ENCODE assay signal across 36 mouse cellular contexts in the genomic region with DNA sequence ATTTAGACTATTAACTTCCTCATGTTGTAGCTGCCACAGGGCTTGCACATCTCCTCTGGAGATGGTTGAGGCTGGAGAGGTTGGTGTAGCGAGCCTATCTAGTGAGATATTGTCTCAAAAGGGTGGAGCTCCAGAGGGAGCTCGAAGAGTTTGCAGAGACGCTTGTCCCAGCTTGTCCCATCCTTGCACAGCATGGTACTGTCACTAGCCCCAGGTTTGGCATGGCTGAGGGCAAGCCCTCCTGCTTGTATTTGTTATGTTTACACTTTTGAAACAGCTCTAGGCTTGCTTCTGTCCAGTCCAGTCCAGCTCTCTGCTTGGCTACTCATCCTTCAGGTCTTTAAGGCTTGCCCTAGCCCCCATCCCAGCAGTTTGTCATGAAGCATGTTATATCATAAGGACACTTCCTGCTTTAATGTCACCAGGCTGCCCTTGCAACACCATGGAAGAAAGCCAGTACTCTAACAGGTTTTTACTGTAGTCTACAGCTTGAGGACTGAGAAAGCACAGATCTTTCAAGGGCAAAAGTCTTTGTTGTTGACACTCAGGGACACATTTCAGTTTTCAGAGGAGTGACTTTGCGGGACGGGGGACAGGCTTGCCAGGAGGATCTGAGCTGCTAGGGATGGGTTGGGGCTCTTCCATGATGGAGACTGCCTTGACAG. TPM values are rescaled to one million over a fixed set of nuclear protein-coding genes. Genes with fewer than 3 reads are reported as not detected.
DNase-seq lines count a peak whose midpoint lies in the region; ATAC-seq lines count a peak whose summit lies in the region.
"Had no signal": no experiment of that assay in that cellular context is flagged by ENCODE, and none has a peak within 500 bp of the region (broad histone marks: within the 10 kb centered on the region; RNA-seq: fewer than 3 reads in every experiment).

No protein-coding gene starts in this region.

- whole genome bisulfite sequencing in stomach, embryonic 16.5 days = 78% methylated on average over 5 of the region's 5 CpGs
- 86% methylated on average over 5 of the region's 5 CpGs for WGBS in hindbrain, embryonic 14.5 days

- no peak for ATAC-seq in stomach, embryonic 16.5 days (ENCODE audit: insufficient read depth, low FRiP score)
- no peak for ATAC-seq in hindbrain, embryonic 14.5 days (ENCODE audit: low FRiP score)
- ATAC-seq: forebrain, embryonic 14.5 days; intestine, postnatal 0 days; Patski had no signal

- no peak overlapping the region for H3K4me3 ChIP-seq in stomach, embryonic 16.5 days (replicated peaks; ENCODE audit: low read length)
- H3K4me3 ChIP-seq in hindbrain, embryonic 14.5 days (replicated peaks; ENCODE audit: low read length) = no peak overlapping the region
- H3K4me3 ChIP-seq: heart, adult 2 months; heart, embryonic 12.5 days; hindbrain, embryonic 13.5 days; limb, embryonic 10.5 days; limb, embryonic 15.5 days; liver, embryonic 13.5 days; megakaryocyte, embryonic 14.5 days; midbrain, embryonic 12.5 days; neural tube, embryonic 13.5 days; stomach, embryonic 15.5 days had no signal

- DNase-seq in adrenal gland, adult 2 months = peak; percentile 51
- DNase-seq in adrenal gland, postnatal 25 days = no peak
- peak; percentile 35 for DNase-seq in 416B (ENCODE audit: low read depth)
- peak; percentile 49 for DNase-seq in fat pad, adult 2 months (ENCODE audit: extremely low read depth, low read depth, low spot score)
- no peak for DNase-seq in hindbrain, embryonic 14.5 days (ENCODE audit: low spot score)
- no peak for DNase-seq in spleen, postnatal 10 days (ENCODE audit: low spot score in 2 of 2)
- DNase-seq: cerebellum, adult 2 months; cerebellum, postnatal 25 days; gastrocnemius, postnatal 14 days; heart, adult 2 months; heart, postnatal 4 days; kidney, postnatal 14 days; layer of hippocampus, adult 9-11 months; liver, embryonic 13.5 days; lung, adult 18-20 months; lung, postnatal 10 days; thymus, adult 18-20 months; thymus, postnatal 25 days had no signal

- no peak overlapping the region for H3K9ac ChIP-seq in stomach, embryonic 16.5 days (ENCODE audit: low read length)
- H3K9ac ChIP-seq in hindbrain, embryonic 14.5 days = no peak overlapping the region
- H3K9ac ChIP-seq: heart, embryonic 12.5 days; hindbrain, embryonic 13.5 days; limb, embryonic 15.5 days; liver, embryonic 13.5 days; midbrain, embryonic 12.5 days; neural tube, embryonic 13.5 days; stomach, embryonic 15.5 days had no signal

- H3K27me3 ChIP-seq in stomach, embryonic 16.5 days (ENCODE audit: control insufficient read depth, insufficient read depth, low read length) = no peaks in the 10 kb centered on the region
- no peaks in the 10 kb centered on the region for H3K27me3 ChIP-seq in hindbrain, embryonic 14.5 days (ENCODE audit: control insufficient read depth, insufficient read depth, low read length)
- H3K27me3 ChIP-seq: heart, embryonic 12.5 days; hindbrain, embryonic 13.5 days; limb, embryonic 15.5 days; liver, embryonic 13.5 days; megakaryocyte, embryonic 14.5 days; neural tube, embryonic 13.5 days; Patski; stomach, embryonic 15.5 days had no signal

- peaks cover 2% of the 10 kb centered on the region; the same call in 1 of the 2 replicates for H3K36me3 ChIP-seq in stomach, embryonic 16.5 days (ENCODE audit: control insufficient read depth, insufficient read depth, low read length)
- H3K36me3 ChIP-seq in hindbrain, embryonic 14.5 days (replicated peaks; ENCODE audit: control insufficient read depth, insufficient read depth) = no peaks in the 10 kb centered on the region
- H3K36me3 ChIP-seq: liver, embryonic 13.5 days; stomach, embryonic 15.5 days had no signal

- H3K9me3 ChIP-seq in stomach, embryonic 16.5 days (replicated peaks; ENCODE audit: control insufficient read depth, low read length) = no peaks in the 10 kb centered on the region
- no peaks in the 10 kb centered on the region for H3K9me3 ChIP-seq in hindbrain, embryonic 14.5 days (ENCODE audit: control insufficient read depth, low read length)
- H3K9me3 ChIP-seq: G1E; heart, embryonic 12.5 days; hindbrain, embryonic 13.5 days; limb, embryonic 10.5 days; limb, embryonic 15.5 days; liver, embryonic 13.5 days; megakaryocyte, embryonic 14.5 days; midbrain, embryonic 12.5 days; neural tube, embryonic 13.5 days; stomach, embryonic 15.5 days had no signal

- no peak overlapping the region for H3K4me2 ChIP-seq in stomach, embryonic 16.5 days (ENCODE audit: low read depth, low read length)
- H3K4me2 ChIP-seq in hindbrain, embryonic 14.5 days (replicated peaks) = no peak overlapping the region
- H3K4me2 ChIP-seq: heart, embryonic 12.5 days; hindbrain, embryonic 13.5 days; limb, embryonic 15.5 days; liver, embryonic 13.5 days; midbrain, embryonic 12.5 days; neural tube, embryonic 13.5 days; stomach, embryonic 15.5 days had no signal

- H3K4me1 ChIP-seq in stomach, embryonic 16.5 days (ENCODE audit: control insufficient read depth, insufficient read depth, low read length) = peaks cover 5% of the 10 kb centered on the region; the same call in 1 of the 2 replicates
- peaks cover 4% of the 10 kb centered on the region for H3K4me1 ChIP-seq in hindbrain, embryonic 14.5 days (replicated peaks; ENCODE audit: control insufficient read depth, insufficient read depth, low read length)

- H3K27ac ChIP-seq in stomach, embryonic 16.5 days (ENCODE audit: low read length) = peak overlapping the region; percentile 42; the same call in 1 of the 2 replicates
- no peak overlapping the region for H3K27ac ChIP-seq in hindbrain, embryonic 14.5 days
- H3K27ac ChIP-seq: heart, adult 2 months; hindbrain, embryonic 13.5 days; limb, embryonic 10.5 days; limb, embryonic 15.5 days; liver, embryonic 13.5 days; midbrain, embryonic 12.5 days; neural tube, embryonic 13.5 days; stomach, embryonic 15.5 days had no signal

RNA-seq across cellular contexts. Expression of a gene that starts 2.1 kb away (rescaled TPM):
- 10 to 100 TPM; 27.4 to 38.2 TPM for total RNA-seq in adrenal gland, adult 2 months (2021)
- 19.0 and 22.6 TPM in 2 replicates for polyA plus RNA-seq in adrenal gland, adult 2 months (2012; rRNA removed)
- 35.9 and 39.5 TPM in 2 replicates for total RNA-seq in adrenal gland, postnatal 25 days (2021)
- polyA plus RNA-seq in stomach, embryonic 16.5 days (2015; fragmentation: Nextera tagmentation; extraction: Ambion mirVana) = 20.2 and 22.8 TPM in 2 replicates
- 26.0 and 30.6 TPM in 2 replicates for polyA plus RNA-seq in hindbrain, embryonic 14.5 days (2014; fragmentation: Nextera tagmentation; extraction: Ambion mirVana)

RNA-seq across cellular contexts. Expression of a gene that starts 19.0 kb away (rescaled TPM):
- 100 to 1,000 TPM; 395 to 540 TPM for total RNA-seq in adrenal gland, adult 2 months (2021)
- polyA plus RNA-seq in adrenal gland, adult 2 months (2012; rRNA removed) = 136 and 147 TPM in 2 replicates
- total RNA-seq in adrenal gland, postnatal 25 days (2021) = 435 and 524 TPM in 2 replicates
- polyA plus RNA-seq in stomach, embryonic 16.5 days (2015; fragmentation: Nextera tagmentation; extraction: Ambion mirVana) = 156 and 158 TPM in 2 replicates
- polyA plus RNA-seq in hindbrain, embryonic 14.5 days (2014; fragmentation: Nextera tagmentation; extraction: Ambion mirVana) = 123 and 127 TPM in 2 replicates

RNA-seq across cellular contexts. Expression of a gene that starts 19.4 kb away (rescaled TPM):
- 1 to 10 TPM in 1 of 2 experiments, under 1 TPM in 1; 0.55 to 1.2 TPM for total RNA-seq in adrenal gland, adult 2 months (2021)
- 0.99 and 2.4 TPM in 2 replicates for polyA plus RNA-seq in adrenal gland, adult 2 months (2012; rRNA removed)
- 0.76 and 0.79 TPM in 2 replicates for total RNA-seq in adrenal gland, postnatal 25 days (2021)
- polyA plus RNA-seq in stomach, embryonic 16.5 days (2015; fragmentation: Nextera tagmentation; extraction: Ambion mirVana) = 0.96 and 1.1 TPM in 2 replicates
- 18.7 and 21.6 TPM in 2 replicates for polyA plus RNA-seq in hindbrain, embryonic 14.5 days (2014; fragmentation: Nextera tagmentation; extraction: Ambion mirVana)
- polyA plus RNA-seq: G1E; limb, embryonic 10.5 days had no signal

RNA-seq across cellular contexts. Expression of a gene that starts 19.6 kb away (rescaled TPM):
- 10 to 100 TPM; 19.4 to 22.6 TPM for total RNA-seq in adrenal gland, adult 2 months (2021)
- 14.9 and 18.9 TPM in 2 replicates for polyA plus RNA-seq in adrenal gland, adult 2 months (2012; rRNA removed)
- total RNA-seq in adrenal gland, postnatal 25 days (2021) = 30.3 and 33.5 TPM in 2 replicates
- 31.4 and 31.9 TPM in 2 replicates for polyA plus RNA-seq in stomach, embryonic 16.5 days (2015; fragmentation: Nextera tagmentation; extraction: Ambion mirVana)
- polyA plus RNA-seq in hindbrain, embryonic 14.5 days (2014; fragmentation: Nextera tagmentation; extraction: Ambion mirVana) = 9.2 and 10.7 TPM in 2 replicates

RNA-seq across cellular contexts. Expression of a gene that starts 29.3 kb away (rescaled TPM):
- not detected for total RNA-seq in adrenal gland, adult 2 months (2021)
- polyA plus RNA-seq in adrenal gland, adult 2 months (2012; rRNA removed) = not detected in 2 replicates
- not detected in 2 replicates for total RNA-seq in adrenal gland, postnatal 25 days (2021)
- polyA plus RNA-seq in stomach, embryonic 16.5 days (2015; fragmentation: Nextera tagmentation; extraction: Ambion mirVana) = not detected in 2 replicates
- not detected in 2 replicates for polyA plus RNA-seq in hindbrain, embryonic 14.5 days (2014; fragmentation: Nextera tagmentation; extraction: Ambion mirVana)
- total RNA-seq: gastrocnemius, postnatal 14 days; heart, adult 2 months; heart, postnatal 4 days; left cerebral cortex, postnatal 10 days had no signal
- polyA plus RNA-seq: cerebellum, adult 2 months; embryonic facial prominence, embryonic 11.5 days; forebrain, embryonic 14.5 days; G1E; heart, adult 2 months; heart, embryonic 12.5 days; heart, postnatal 0 days; hindbrain, embryonic 13.5 days; intestine, postnatal 0 days; kidney, embryonic 14.5 days; limb, embryonic 10.5 days; limb, embryonic 15.5 days; liver, embryonic 13.5 days; midbrain, embryonic 12.5 days; neural tube, embryonic 13.5 days; Patski; small intestine, adult 2 months; stomach, embryonic 15.5 days had no signal

Comparison
In these comparisons a context has a peak if more than half of its experiments do, and no peak if none do; other contexts are left out.
1. DNase-seq: peak in adrenal gland, adult 2 months (single experiment), 416B (single experiment) and fat pad, adult 2 months (single experiment); none in adrenal gland, postnatal 25 days (single experiment), hindbrain, embryonic 14.5 days (single experiment) and spleen, postnatal 10 days (0 of 2).